Mouse (Mus musculus) ovary, postnatal 14 days (tissue): ENCODE measurements at regions not wholly inside any gene's neighbourhood (a gene's known extent, or its start where the extent isn't known, plus 50 kb on each side); places are given as distances from the start of the nearest gene placed in this dataset.

ENCODE experiments used
- DNase-seq: peaks from one replicate; pipeline ENCODE4 v3.0.0; 2022; ENCODE audit warnings: low spot score

GRCm38 (mm10) chr1:69470614-69471250 is 216.3 kb downstream of the Ikzf2 start:
- no peak for DNase-seq

- no peak for DNase-seq
Measured at GRCm38 (mm10) chr1:69469158-69469901, 217.7 kb downstream of the Ikzf2 start.

GRCm38 (mm10) chr1:69466534-69467275 is 220.3 kb downstream of the Ikzf2 start:
- no peak for DNase-seq

- DNase-seq: no peak
Measured at GRCm38 (mm10) chr1:69461191-69461590, 225.9 kb downstream of the Ikzf2 start.

- no peak for DNase-seq
Measured at GRCm38 (mm10) chr1:69459899-69460298, 227.1 kb downstream of the Ikzf2 start.

GRCm38 (mm10) chr1:69457471-69457870 is 229.6 kb downstream of the Ikzf2 start:
- DNase-seq: no peak

GRCm38 (mm10) chr1:69453991-69454390 is 233.1 kb downstream of the Ikzf2 start:
- DNase-seq: no peak

GRCm38 (mm10) chr1:69452910-69453309 is 234.1 kb downstream of the Ikzf2 start:
- no peak for DNase-seq

- DNase-seq: no peak
Measured at GRCm38 (mm10) chr1:69450455-69450854, 236.6 kb downstream of the Ikzf2 start.

GRCm38 (mm10) chr1:69447276-69447675 is 239.8 kb downstream of the Ikzf2 start:
- no peak for DNase-seq

- DNase-seq: no peak
Measured at GRCm38 (mm10) chr1:69444722-69445121, 242.3 kb downstream of the Ikzf2 start.

GRCm38 (mm10) chr1:69443466-69443865 is 243.6 kb downstream of the Ikzf2 start:
- DNase-seq: no peak

GRCm38 (mm10) chr1:69440564-69441334 is 246.3 kb downstream of the Ikzf2 start:
- DNase-seq: no peak

GRCm38 (mm10) chr1:69437042-69437441 is 250.0 kb downstream of the Ikzf2 start:
- DNase-seq: no peak

GRCm38 (mm10) chr1:69433655-69434357 is 253.2 kb downstream of the Ikzf2 start:
- no peak for DNase-seq

- no peak for DNase-seq
Measured at GRCm38 (mm10) chr1:69430683-69431407, 256.2 kb downstream of the Ikzf2 start.

- DNase-seq: no peak
Measured at GRCm38 (mm10) chr1:69429632-69430031, 257.4 kb downstream of the Ikzf2 start.

GRCm38 (mm10) chr1:69397676-69398075 is 289.4 kb downstream of the Ikzf2 start:
- no peak for DNase-seq

- no peak for DNase-seq
Measured at GRCm38 (mm10) chr1:69382374-69382773, 274.5 kb upstream of the Erbb4 start.

- DNase-seq: no peak
Measured at GRCm38 (mm10) chr1:69379741-69380140, 271.9 kb upstream of the Erbb4 start.
